Mouse (Mus musculus) frontal cortex, postnatal 36 days (tissue): ENCODE data around the gene Rab3c.

Experiments
- DNase-seq, 2 experiments: peaks; one replicate each; pipeline ENCODE4 v3.0.0; 2022; ENCODE audit warnings: low spot score in 2 of 2

Gene Rab3c

DNA sequence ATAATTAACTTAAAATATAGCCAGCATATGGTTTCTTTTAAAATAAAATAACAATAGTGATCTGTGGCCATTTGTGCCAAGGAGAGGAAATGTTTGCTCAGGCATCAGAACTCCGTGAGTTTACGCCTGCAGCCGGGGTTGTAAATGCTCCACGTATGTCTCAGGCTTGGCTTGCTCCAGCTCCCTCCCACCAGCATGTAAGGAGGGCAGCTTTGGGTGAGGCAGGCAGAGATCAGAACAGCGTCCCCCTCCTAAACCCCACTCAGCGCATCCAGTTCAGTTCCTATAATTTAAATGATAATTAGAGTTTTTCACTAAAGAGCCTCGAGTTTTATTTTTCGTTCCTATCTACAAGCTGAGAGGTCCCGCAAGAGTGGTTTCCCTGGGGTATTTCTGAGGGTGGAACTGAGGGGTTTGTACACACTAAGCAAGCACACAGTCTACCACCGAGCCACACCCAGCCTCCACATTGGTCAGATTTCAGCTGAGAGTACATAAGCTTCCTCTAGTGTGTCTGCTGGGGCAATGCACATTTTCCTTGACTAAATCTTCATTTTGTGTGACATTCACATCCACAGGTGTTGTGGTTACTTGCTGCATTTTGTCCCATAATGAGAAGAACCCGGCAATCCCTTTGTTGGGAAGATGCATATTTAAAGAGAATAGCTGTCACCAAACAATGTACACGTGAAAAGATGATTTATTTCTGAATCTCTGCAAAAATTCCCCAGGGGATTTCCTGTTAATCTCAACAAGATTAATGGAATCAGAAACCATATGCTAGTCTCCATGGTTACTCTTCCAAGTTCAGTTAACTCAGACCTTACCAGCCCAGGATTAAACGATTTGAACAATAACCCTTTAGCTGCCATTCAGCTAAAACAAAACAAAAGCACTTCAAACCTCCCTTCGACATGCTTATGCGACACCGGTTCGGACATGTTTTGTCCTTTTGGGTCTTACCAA lies 186.8 kb downstream of the Rab3c start:
- DNase-seq: no peak

GRCm38 (mm10) chr13:110083961-110084360 lies 196.8 kb downstream of the Rab3c start:
- no peak for DNase-seq

- no peak for DNase-seq
Observed at GRCm38 (mm10) chr13:110081174-110081573, 199.6 kb downstream of the Rab3c start.

- DNase-seq: no peak
Observed at GRCm38 (mm10) chr13:110075587-110075986, 205.2 kb downstream of the Rab3c start.

GRCm38 (mm10) chr13:110074180-110074579 lies 206.6 kb downstream of the Rab3c start:
- DNase-seq: no peak

DNA sequence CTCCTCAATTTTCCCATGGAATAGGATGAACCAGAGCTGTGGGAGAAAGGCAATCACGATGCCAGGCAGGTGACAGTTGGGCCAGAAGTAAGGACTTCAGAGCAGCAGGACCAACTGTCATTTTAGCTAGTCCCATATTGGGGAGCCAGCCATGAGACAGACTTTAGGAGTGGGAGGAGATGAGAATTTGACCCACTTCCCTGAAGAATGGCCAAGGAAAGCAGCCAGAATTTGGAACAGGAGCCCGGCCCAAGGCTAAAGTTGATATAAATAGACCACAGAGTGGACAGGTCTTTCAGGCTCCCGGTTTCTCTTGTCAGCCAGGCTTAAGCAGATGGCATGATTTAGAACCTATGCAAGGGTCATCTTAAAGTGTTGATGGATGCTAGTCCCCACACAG lies 213.6 kb downstream of the Rab3c start:
- DNase-seq: peak in 1 of 2 experiments; percentile 26

DNA sequence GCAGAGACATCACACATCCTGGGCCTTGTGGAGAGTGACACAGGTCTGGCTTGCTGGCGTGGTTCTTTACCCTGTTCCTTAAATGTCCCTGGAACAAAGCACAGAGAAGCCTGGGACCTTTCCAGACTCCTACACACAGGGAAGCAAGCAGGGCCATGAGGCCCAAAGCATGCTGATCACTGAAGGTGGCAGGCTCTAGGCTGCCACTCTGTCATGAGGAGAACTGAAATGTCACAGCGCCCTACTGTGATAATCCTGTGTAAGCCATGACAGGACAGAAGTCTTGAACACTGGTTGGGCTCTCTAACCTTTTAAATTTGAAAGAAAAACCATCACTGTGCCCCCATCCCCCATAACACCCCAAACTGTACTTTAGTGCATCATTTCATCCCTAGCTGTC lies 214.1 kb downstream of the Rab3c start:
- DNase-seq: no peak

- peak; percentile 57 to 83 for DNase-seq
Observed at GRCm38 (mm10) chr13:110062835-110063411, 217.9 kb downstream of the Rab3c start.

DNA sequence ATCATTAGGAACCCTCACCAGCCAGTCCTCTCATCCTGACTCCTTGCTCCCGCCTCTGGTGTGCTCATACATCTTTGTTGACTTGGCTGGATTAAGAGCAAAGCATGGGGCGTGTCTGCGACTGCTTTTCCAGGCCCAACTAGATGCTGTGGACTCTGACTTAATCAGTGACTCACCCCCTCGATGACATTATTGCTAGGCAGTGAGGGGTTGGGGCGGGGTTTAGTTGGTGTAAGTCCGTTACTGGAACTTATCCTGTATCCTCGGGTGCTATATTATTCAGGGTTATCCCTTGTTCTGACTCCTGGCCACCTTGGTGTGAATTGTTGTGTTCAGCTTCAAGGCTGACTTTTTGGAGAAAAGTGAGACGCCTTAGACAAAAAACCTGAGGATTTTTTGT lies 218.5 kb downstream of the Rab3c start:
- no peak for DNase-seq

- DNase-seq: no peak
Observed at GRCm38 (mm10) chr13:110054538-110054937, 226.3 kb downstream of the Rab3c start.

GRCm38 (mm10) chr13:110048767-110049434 lies 231.9 kb downstream of the Rab3c start:
- DNase-seq: no peak

DNA sequence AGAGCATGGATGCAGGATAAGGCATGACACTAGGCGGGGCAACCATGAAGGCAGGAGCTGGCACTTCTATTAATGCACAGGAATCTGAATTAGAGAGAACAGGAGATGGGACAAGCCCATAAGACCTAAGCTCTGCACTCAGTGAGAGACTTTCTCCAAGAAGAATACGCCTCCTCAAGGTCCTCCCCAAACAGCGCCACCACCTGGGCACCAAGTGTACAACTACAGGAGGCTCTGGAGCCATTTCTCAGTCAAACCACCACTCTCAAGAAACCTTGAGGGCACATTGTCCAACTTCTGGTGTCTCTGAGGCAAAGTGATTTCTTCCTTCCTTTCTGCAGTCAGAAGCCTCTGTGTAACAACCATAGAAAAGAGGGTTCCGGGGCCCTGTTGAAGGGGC lies 236.4 kb downstream of the Rab3c start:
- no peak for DNase-seq

GRCm38 (mm10) chr13:110039779-110040498 lies 240.9 kb downstream of the Rab3c start:
- DNase-seq: peak; percentile 20 to 51

DNA sequence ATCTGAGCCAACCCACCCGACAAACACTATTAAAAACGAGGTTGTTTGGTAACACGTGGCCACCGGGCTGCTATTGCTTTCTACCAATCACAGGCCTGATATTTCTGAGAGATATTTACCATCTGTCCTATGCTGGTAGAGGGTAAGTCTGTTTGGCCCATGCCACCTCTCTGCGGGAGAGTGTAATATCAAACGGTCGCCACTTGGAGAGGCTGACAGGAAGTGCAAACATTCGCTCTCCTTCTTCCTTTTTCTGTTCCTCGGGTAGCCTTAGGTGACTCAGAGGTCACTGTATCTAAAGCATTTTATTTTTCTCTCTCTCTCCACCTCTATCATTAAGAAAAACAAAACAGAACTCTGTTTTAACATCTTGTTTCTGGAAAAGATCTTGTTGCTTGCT lies 241.6 kb downstream of the Rab3c start:
- no peak for DNase-seq

- DNase-seq: no peak
Observed at GRCm38 (mm10) chr13:110038521-110038920, 242.3 kb downstream of the Rab3c start.

DNA sequence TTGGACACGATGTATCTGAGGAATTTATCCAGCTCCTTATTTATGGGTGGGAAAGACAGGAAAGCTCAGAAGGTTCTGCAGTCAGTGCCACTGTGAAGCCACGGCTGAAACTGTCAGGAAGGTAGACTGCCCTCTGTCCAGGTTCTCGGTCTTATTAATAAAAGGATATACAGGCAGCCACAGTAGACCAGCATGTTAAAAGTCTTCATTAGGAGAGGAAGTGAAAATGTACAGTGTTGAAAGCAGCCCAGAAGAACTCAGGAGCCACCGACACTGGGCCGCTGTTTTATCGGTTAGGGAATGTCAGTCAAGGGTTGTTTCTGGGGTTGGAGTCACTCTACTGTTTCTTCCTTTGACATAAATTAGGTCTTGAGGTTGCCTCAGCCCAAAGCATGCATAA lies 245.9 kb downstream of the Rab3c start:
- no peak for DNase-seq

- no peak for DNase-seq
Observed at GRCm38 (mm10) chr13:110034041-110034440, 246.8 kb downstream of the Rab3c start.

DNA sequence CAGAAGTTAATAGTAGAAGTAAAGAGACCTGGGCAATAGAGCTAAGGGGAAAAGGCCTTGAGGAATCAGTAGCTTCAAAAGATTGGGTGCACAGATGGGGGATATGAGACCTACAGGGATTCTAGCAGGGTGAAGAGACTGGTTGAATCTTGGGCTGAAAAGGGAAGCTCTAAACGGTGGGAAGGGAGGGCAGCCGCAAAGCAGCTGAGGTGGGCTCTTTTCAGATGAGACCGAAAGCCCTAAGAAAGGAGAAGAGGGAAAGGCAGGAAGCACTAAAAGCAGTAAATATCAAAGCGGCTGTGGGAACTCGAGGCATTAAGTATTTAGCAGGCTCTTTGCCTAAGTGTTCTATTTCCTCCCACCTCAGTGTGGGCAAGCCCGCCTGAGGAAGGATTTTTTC lies 248.9 kb downstream of the Rab3c start:
- no peak for DNase-seq

DNA sequence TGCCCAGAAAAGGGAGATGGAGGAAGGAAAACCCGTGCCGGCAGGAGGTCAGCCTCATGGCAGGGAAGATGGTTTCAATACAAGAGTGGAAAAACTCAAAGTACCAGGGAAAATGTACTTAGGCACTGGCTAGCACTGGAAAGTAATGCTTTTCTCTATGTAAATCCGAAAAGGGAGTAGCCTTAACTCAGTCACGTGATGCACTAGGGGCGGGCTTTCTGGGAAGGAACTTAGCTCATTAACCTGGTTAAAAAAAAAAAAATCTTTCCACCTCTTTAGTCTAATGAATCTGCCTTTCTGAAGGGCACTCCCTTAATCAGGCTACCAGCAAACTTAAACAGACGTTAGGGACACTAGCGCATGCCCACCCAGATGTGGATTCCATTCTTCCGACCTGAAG lies 249.7 kb downstream of the Rab3c start:
- no peak for DNase-seq

DNA sequence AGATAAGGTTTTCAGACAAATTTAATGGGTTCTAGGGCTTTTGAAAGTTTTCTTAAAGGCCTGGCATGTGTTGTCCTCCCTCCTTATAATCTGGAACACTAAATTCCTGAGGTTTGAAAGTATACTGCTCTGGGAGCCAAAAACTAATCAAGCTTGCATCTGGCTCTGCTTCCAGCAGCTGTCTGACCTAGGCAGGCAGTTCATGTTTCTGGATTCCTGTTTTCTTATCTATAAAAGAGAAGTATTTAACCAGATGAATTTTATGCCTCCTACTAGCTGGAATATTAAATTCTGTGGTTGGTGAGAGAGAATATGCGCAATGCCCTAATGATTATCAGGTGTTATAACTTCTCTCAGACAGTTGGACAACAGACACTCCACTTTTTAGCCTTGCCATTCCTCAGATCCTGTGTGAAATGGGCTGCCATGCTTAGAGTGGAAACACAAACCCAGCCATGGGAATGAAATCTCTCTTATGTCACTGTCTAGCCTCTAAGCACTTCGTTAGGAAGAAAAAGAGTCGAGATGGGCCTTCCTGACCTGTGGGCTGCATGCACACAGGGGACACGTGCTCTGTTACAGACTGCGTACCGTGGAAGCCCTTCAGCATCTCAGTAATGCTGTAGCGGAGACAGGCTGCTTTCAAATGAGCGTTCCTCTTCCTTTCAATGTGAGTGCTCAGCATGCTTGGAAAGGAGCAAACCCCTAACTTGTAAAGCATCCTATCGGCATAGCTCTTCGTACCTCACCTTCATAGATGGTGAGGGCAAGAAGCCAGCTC lies 256.2 kb downstream of the Rab3c start:
- no peak for DNase-seq

DNA sequence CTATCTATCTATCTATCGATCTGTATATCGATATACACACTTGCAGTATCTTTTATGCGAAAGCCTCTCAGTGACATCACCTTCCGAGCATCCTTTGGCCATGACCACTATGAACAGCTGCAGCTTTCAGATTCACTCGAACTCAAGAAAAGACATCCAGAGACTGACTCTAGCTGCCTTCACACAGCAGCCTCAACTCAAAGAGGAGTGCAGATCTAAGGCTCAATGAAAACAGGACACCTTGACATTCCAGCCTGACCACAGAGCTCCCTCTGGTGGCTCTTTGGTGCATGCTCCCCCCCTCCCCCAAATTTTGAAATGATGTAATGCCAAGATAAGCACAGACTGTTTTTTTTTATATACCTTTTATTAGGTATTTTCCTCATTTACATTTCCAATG lies 257.8 kb downstream of the Rab3c start:
- DNase-seq: no peak
